Mouse (Mus musculus) lung, adult 18-20 months (tissue): ENCODE results near the gene Rgs2.
A peak's percentile ranks its signal among the peaks of the same experiment; 100 is the strongest.

ENCODE experiments used
- DNase-seq, 2 experiments: peaks; one replicate each; pipeline ENCODE4 v3.0.0; 2022; ENCODE audit warnings: mixed read lengths in 2 of 2

Rgs2 gene

GRCm38 (mm10) chr1:144003904-144004740, at the start of gene Rgs2:
Rgs2 (minus strand) TSS chr1:144004161.
- peak; percentile 93 to 94 for DNase-seq

- DNase-seq = no peak
These were observed 49.4 kb upstream of the Rgs2 start for GRCm38 (mm10) chr1:144053401-144053800.

DNA sequence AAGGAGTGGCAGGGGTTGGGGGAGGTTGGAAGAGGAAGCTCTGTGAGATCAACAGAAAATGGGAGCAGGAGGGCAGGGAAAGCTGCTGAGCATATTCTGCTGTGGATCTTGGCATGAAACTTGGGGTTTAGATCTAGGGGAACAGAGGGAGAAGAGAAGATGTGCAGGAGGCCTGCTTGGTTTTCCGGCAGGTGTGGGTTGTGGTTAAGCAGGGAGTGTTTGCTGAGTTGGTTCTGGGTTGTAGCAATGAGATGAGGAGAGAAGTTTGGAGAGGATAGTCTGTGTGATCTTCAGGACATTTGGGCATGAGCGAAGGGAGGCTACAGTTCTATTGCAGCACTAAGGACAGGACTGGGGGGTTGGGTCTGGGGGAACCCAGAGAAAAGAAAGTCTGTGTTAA, 37.9 kb upstream of the Rgs2 start:
- DNase-seq = no peak

GRCm38 (mm10) chr1:144033498-144033897, 29.5 kb upstream of the Rgs2 start:
- no peak for DNase-seq

DNA sequence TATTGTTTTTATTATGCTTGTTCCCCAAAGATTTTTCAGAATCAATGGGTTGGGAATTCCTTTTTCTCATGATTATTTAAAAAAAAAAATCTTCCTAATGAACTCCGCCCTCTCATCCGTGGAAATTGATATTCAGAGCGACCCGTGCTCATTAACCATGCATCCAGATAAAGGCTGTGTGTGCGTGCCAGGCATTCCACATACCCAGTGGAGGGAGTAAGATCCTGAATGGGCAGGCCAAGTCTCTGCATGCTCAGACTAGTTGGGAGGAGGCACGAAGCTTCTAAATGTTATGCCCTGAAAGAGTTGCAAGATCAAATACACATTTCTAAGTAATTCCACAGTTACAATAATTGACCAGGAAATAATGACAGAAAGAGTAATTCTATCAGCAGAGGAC, 26.5 kb upstream of the Rgs2 start:
- DNase-seq = no peak

DNA sequence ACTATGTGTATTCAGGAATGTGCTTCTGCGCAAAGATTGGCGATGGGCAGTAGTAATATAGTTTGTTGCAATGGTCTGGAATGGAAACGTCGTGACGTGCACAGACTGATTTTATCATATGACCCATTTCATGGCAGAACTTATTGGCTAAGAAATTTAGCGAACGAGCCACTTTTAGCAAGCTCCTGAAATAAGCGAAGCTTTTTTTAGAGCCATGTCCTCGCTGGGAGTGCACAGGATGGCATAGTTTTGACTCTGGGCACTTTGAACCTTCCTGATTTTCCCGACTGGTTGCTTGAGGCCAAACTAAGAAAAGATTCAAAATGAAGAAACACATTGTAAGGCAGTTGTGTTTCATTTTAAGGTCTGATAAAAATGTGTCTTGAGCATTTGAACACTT, 25.7 kb upstream of the Rgs2 start:
- DNase-seq = no peak

DNA sequence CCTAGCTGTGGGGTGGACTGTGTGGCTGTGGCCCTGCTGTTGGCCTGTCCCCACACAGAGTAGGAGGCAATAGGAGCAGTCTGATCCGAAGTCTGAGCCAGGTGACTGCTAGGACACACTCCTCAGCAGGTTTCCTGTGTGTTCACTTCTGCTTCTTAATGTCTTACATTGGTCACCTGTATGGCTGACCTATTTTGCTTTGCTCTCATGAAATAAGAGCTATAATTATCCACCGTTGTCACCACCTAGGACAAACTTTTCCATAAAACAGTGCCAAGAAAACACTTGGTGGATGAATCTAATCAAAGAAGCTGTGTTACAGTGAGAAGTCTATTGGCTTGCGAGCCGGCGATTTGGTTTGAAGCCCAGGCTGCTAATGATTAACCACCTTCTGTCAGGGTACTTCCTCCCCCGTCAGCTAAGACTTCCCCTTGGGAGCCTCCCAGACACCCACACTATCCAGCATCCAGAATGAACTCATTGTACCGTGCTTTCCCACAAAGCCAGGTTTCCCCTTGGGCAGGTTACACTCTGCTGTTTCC, 14.5 kb upstream of the Rgs2 start:
- no peak for DNase-seq

DNA sequence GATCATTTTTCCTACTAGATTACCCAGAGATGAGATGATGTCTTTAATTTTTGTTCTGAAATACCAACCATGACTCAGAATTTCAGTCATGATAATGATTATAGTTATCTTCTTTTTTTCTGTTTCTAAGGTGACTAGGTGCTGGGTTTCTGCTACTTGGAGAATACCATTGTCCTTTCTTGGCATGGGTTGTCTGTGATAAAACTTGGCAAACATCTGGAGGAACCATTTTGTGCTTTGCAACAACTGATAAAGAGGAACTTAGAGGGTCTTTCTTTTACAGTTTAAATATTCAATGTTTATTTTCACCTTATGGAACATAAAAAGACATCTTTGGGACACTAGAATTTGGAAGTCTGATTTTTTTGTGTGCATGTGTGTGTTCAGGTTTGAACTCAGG, 10.0 kb upstream of the Rgs2 start:
- no peak for DNase-seq

DNA sequence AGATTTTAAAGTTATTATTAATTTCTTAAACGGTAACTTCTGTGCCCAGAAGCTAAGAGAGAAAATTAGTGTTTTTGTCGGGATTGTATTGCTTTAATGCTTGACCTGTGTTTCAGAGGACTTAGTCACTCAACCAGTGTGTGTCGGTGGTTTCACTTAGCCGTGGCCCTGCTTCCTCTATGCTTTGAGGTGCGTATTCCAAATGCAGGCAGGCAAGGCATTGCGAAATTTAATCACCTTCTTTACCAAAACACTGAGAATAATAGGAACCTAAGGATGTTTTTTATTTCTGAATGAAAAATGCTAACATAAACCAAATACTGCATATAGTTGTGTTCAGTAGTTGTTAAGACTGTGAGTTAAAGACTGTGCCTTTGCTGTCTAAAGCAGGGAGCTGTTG, 3.4 kb upstream of the Rgs2 start:
- DNase-seq = no peak

- peak; percentile 73 to 77 for DNase-seq
These were observed 2.6 kb upstream of the Rgs2 start for GRCm38 (mm10) chr1:144006542-144006941.

GRCm38 (mm10) chr1:144005648-144006047, 1.7 kb upstream of the Rgs2 start:
- DNase-seq = no peak

DNA sequence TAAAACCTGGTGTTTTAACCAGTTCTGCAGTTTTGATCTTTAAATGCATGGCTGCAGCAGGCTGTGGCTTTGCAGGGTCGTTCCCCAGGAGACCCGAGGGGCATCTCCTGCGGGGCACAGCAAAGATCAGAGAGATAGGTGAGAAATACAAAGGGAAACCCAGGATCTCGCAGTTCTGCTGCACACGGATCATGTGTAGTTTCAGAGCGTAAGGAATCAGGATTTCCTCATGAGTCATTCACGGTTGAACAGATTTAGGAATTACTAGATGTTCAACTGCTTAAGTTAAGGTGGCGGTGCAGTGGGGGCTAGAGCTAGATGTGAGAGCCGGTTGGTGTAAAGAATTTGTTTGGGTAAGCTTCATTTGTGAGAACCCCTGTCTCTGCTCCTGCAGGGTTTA, 780 bp upstream of the Rgs2 start:
- DNase-seq = no peak

GRCm38 (mm10) chr1:144003416-144003815, 545 bp downstream of the Rgs2 start:
- DNase-seq = no peak

DNA sequence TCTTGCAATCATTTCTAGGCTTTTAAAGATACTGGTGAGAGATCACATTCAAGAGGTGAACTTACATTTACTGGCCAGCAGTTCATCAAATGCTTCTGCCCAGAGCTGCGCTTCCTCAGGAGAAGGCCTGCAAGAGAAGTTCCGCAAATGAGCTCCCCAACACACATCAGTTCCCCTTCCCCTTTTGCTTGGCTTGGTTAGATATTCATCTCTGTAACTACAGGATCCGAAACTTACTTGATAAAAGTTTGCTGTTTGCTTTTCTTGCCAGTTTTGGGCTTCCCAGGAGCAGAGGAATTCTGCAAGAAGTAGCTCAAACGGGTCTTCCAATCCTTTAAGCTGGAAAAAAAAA, 1.3 kb downstream of the Rgs2 start:
- DNase-seq = peak; percentile 11 to 17

DNA sequence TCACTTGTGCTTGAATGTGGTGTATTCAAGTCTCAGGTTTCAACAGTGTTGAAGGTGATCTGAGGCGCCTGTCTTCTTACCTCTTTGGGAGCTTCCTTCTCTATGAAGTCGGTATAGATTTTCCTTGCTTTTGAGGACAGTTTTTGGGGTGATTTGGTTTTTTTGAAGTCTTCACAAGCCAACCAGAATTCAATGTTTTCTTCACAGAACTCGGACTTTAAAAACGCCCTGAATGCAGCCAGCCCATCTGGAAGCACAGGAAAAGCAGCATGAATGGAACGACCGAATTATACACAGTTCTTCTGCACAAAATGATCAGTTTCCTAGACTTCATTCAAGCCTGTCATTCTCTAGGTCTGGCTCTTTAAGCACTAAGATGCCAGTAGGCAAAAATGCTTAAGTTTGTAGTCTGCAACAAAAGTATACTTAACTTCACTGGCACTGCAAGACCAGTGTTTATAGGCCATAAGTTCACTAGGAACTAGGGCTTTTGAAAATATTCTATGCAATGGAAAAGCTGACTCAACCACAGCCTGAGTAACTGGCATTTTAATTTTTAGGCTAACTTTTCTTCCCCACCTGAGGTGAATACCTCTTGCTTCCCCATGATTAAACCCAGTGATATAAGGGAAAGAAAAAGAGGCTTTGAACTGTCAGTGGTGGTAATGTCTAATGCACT, 1.8 kb downstream of the Rgs2 start:
- DNase-seq = no peak

DNA sequence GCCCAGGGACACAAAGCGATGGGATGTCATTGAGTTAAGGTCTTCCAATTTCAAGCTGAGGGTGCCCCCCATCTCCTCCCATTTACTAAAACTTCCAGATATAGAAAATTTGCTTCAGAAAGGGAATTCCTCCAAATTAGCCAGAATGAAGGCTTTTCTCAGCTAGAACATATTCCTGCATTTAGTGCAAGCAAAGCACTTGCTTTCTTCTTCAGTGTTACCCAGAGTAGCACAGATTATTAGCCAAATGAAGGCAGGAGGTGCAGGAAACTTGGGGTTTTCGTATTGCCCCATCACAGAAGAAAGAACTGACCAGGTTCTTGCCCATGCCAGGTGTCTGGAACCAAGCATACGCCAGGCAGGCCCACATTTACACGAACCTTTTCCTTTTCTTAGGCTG, 3.7 kb downstream of the Rgs2 start:
- no peak for DNase-seq

DNA sequence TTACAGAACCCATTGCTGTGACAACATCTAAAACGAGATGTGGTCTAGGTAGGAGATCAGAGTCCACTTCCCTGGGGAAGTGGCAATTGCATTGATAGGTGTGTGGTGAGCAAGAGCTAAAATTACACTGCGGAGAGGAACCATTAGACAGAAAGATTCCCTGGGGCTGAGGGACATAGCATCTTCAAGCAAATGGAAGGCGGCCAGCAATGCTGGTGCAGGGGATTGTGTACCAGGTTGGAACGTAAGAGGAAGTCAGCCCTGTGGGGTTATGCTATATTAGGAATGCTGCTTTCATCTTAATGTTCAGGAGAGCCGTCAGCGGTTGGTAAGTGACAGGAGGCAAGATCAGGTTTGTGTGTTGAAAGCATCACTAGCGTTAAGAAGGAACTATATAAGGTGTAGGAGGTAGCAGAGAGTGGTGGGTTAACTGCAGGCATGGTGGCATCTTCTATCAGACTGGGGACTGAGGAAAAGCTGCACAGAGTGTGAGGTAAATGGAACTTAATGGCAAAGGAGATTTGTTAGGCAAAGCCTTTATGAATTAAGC, 4.5 kb downstream of the Rgs2 start:
- DNase-seq = peak in 1 of 2 experiments; percentile 11

GRCm38 (mm10) chr1:143993026-143993425, 10.9 kb downstream of the Rgs2 start:
- DNase-seq = no peak

GRCm38 (mm10) chr1:143992528-143992927, 11.4 kb downstream of the Rgs2 start:
- no peak for DNase-seq

- DNase-seq = no peak
These were observed 13.7 kb downstream of the Rgs2 start for GRCm38 (mm10) chr1:143990263-143990662.

DNA sequence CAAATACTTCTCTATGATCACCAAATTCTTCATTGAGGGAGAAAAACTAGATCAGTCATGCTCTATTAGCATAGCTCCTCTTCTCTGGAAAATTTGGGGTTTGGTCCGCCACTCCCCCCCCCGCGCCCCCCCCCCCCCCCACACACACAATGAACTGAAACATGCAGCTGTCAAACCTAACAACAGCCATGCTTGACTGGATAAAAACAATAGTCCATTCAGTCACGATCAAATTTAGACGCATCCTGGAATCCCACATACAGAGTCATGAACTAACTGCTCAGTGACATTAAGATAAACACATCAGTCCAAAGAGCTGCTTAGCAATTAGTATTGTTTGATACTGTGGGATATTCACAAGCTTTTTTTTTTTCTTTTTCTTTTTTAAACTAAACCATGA, 14.2 kb downstream of the Rgs2 start:
- DNase-seq = no peak

GRCm38 (mm10) chr1:143988756-143989155, 15.2 kb downstream of the Rgs2 start:
- DNase-seq = no peak

DNA sequence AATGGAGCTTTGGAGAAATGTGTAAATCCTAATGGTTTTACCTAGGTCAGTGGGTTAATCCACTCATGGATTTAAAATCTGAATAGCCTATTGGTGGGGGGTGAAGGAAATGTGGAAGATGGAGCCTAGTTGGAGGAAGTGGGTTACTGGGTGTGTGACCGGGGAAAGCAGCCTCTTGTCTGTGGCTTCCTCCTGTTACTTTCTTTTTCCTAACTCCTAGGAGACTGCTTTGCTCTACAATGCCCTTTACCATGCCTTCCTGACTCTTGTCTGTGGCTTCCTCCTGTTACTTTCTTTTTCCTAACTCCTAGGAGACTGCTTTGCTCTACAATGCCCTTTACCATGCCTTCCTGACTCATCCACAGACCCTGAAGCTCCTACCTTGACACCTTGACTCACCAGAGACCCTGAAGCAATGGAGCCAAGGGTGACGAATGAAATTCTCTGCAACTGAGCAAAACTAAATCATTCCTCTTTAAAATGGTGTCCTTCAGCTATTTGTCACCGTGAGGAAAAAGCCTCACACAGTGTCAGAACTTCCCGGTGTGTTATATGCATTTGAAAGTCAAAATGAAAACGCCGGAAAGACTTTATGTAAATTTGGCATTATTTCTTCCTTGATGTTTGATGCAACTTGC, 18.9 kb downstream of the Rgs2 start:
- no peak for DNase-seq
